Mouse (Mus musculus) testis, adult 10 weeks (tissue): Measurements from ENCODE around the gene 4632433K11Rik. TPM values are rescaled to one million over a fixed set of nuclear protein-coding genes. Genes with fewer than 3 reads are reported as not detected.

Experiments
- polyA plus RNA-seq: library from polyadenylated mRNA; stranded (reverse); fragments of 350-450 nt; fragmentation: Illumina TruSeq; extraction: RNeasy Lipid Tissue Mini Kit (QIAGEN cat#74804); gene quantifications from one replicate; pipeline ENCODE4 v1.2.3, GENCODE M21; 2014; ENCODE audit warnings: low read depth, low replicate concordance

Gene 4632433K11Rik
- 0.83 TPM for polyA plus RNA-seq

GRCm38 (mm10) chr7:5033818-5034217 is at the start of gene 4632433K11Rik:
4632433K11Rik (plus strand) TSS chr7:5034118.

GRCm38 (mm10) chr7:4996003-4996895 is 37.7 kb upstream of the 4632433K11Rik start, which contains the start of gene Zfp579:
Zfp579 (minus strand) TSS chr7:4996158.

GRCm38 (mm10) chr7:5014251-5015117 is 19.4 kb upstream of the 4632433K11Rik start, which contains the start of the genes Zfp524 and Fiz1:
Zfp524 (plus strand) TSS chr7:5014415.
Fiz1 (minus strand) TSS chr7:5014697.

GRCm38 (mm10) chr7:5015118-5016001 is 18.6 kb upstream of the 4632433K11Rik start, which contains the start of gene Gm44973:
Gm44973 (plus strand) TSS chr7:5015496.

GRCm38 (mm10) chr7:5020000-5020681 is 13.8 kb upstream of the 4632433K11Rik start, which contains the start of the genes Zfp865 and Ccdc106:
Zfp865 (plus strand) TSS chr7:5020376.
Ccdc106 (plus strand) TSS chr7:5020553.

GRCm38 (mm10) chr7:5038109-5038732 is 4.3 kb downstream of the 4632433K11Rik start, which contains the start of gene Zfp784:
Zfp784 (minus strand) TSS chr7:5038446.

GRCm38 (mm10) chr7:5051193-5052192 is 17.6 kb downstream of the 4632433K11Rik start, which contains the start of gene Zfp580:
Zfp580 (plus strand) TSS chr7:5051538.

GRCm38 (mm10) chr7:5061774-5062359 is 27.9 kb downstream of the 4632433K11Rik start, which contains the start of gene U2af2:
U2af2 (plus strand) TSS chr7:5062143.

GRCm38 (mm10) chr7:5080010-5080751 is 46.3 kb downstream of the 4632433K11Rik start, which contains the start of gene Epn1:
Epn1 (plus strand) TSS chr7:5080235.

Other genes starting within 250 kb of the 4632433K11Rik start
- gene Tmem238, start 244.5 kb upstream of the 4632433K11Rik start, polyA plus RNA-seq, result not detected
- gene Rpl28, start 241.2 kb upstream of the 4632433K11Rik start, polyA plus RNA-seq, result 9.0 TPM
- gene Ube2s, start 221.5 kb upstream of the 4632433K11Rik start, polyA plus RNA-seq, result 58.0 TPM
- gene Shisa7, start 189.4 kb upstream of the 4632433K11Rik start, polyA plus RNA-seq, result 3.5 TPM
- 1.2 TPM for gene Isoc2b, start 163.9 kb upstream of the 4632433K11Rik start, polyA plus RNA-seq
- 1.8 TPM for gene Isoc2a, start 157.0 kb upstream of the 4632433K11Rik start, polyA plus RNA-seq
- not detected for gene Gm36210, start 127.6 kb upstream of the 4632433K11Rik start, polyA plus RNA-seq
- gene Zfp628, start 118.9 kb upstream of the 4632433K11Rik start, polyA plus RNA-seq, result not detected
- gene Nat14, start 112.1 kb upstream of the 4632433K11Rik start, polyA plus RNA-seq, result 0.67 TPM
- not detected for gene Ssc5d, start 108.3 kb upstream of the 4632433K11Rik start, polyA plus RNA-seq
- not detected for gene Sbk2, start 69.7 kb upstream of the 4632433K11Rik start, polyA plus RNA-seq
- 0.20 TPM for gene Sbk3, start 63.0 kb upstream of the 4632433K11Rik start, polyA plus RNA-seq
- 3.8 TPM for gene Zfp579, start 38.0 kb upstream of the 4632433K11Rik start, polyA plus RNA-seq
- not detected for gene Zfp524, start 19.7 kb upstream of the 4632433K11Rik start, polyA plus RNA-seq
- 21.5 TPM for gene Fiz1, start 19.4 kb upstream of the 4632433K11Rik start, polyA plus RNA-seq
- gene Gm44973, start 18.6 kb upstream of the 4632433K11Rik start, polyA plus RNA-seq, result not detected
- 4.3 TPM for gene Zfp865, start 13.7 kb upstream of the 4632433K11Rik start, polyA plus RNA-seq
- 1.6 TPM for gene Ccdc106, start 13.6 kb upstream of the 4632433K11Rik start, polyA plus RNA-seq
- gene Zfp784, start 4.3 kb downstream of the 4632433K11Rik start, polyA plus RNA-seq, result 3.4 TPM
- 0.32 TPM for gene Zfp580, start 17.4 kb downstream of the 4632433K11Rik start, polyA plus RNA-seq
- 8.7 TPM for gene U2af2, start 28.0 kb downstream of the 4632433K11Rik start, polyA plus RNA-seq
- 2.7 TPM for gene Epn1, start 46.1 kb downstream of the 4632433K11Rik start, polyA plus RNA-seq
- 0.20 TPM for gene Rfpl4, start 82.8 kb downstream of the 4632433K11Rik start, polyA plus RNA-seq
- 159 TPM for gene Rasl2-9, start 91.8 kb downstream of the 4632433K11Rik start, polyA plus RNA-seq
- gene Vmn1r55, start 115.6 kb downstream of the 4632433K11Rik start, polyA plus RNA-seq, result 0.01 TPM
- not detected for gene Vmn1r56, start 162.6 kb downstream of the 4632433K11Rik start, polyA plus RNA-seq
- not detected for gene Vmn1r57, start 184.4 kb downstream of the 4632433K11Rik start, polyA plus RNA-seq